Mouse (Mus musculus) lung, postnatal 0 days (tissue): Measurements from ENCODE around the gene Acvr1.

Experiments used
- CTCF ChIP-seq: IDR thresholded peaks from 2 replicates; pipeline ENCODE4 v1.5.1; 2016; ENCODE audit warnings: antibody characterized with exemption, mild to moderate bottlenecking
- EP300 ChIP-seq: IDR thresholded peaks from 2 replicates; pipeline ENCODE4 v1.6.1; 2016; ENCODE audit warnings: antibody characterized with exemption, mild to moderate bottlenecking, control low read depth

DNA sequence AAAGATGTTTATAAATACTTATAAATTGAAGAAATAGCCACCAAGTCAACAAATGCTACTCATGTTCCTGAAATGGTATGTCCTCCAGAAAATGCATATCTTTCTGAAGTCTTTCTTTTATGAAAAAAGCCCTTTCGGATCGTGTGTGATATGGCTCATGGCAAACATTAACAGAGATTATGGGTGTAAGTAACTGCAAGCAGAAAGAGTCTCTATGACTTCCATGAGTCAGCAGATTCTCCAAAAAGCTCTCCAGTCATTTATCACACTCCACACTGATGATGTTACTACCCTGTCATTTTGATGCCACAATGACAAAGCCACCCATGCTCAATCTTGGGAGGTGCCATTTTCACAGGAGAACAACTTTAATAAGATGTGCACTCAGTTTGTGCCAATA lies 132.5 kb downstream of the Acvr1 start:
- TF ChIP-seq CTCF (no peak), EP300 (no peak)
